Mouse (Mus musculus) ES-Bruce4 (cell line): ENCODE measurements around the gene Trir.

ENCODE experiments used
- CTCF ChIP-seq: IDR thresholded peaks from one replicate; pipeline ENCODE4 v1.8.1; 2011; ENCODE audit warnings: low read depth, low read length
- EP300 ChIP-seq: IDR thresholded peaks from 2 replicates; pipeline ENCODE4 v1.6.1; 2011; ENCODE audit warnings: low read depth, low read length; ENCODE audit not compliant: insufficient read depth
- POLR2A ChIP-seq: IDR thresholded peaks from one replicate; pipeline ENCODE4 v1.8.1; 2011; ENCODE audit warnings: low read length; ENCODE audit not compliant: insufficient read depth

DNA sequence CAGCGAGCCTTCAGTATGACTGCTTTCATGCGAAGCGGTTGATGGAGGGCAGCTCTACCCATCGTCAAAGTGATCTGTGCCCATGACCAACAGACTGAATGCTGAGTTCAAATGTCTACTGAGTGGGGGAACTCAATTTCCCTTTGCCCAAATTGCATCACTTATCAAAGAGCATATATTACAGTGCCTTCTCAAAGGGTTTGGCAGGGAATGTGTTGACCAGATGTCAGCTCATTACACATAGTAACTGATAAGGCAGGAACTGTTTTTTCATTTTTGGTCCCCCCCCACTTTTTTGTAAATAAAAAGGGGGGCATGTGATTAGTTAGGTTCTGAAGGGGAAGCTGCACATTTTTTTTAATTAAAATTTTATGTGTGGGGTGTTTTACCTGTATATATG, 36.0 kb downstream of the Trir start:
- no peak for TF ChIP-seq CTCF
- TF ChIP-seq EP300, result no peak
- no peak for TF ChIP-seq POLR2A
